Mouse (Mus musculus): ENCODE measurements at regions not wholly inside any gene's neighbourhood (a gene's known extent, or its start where the extent isn't known, plus 50 kb on each side); places are given as distances from the start of the nearest gene placed in this dataset.

DNA sequence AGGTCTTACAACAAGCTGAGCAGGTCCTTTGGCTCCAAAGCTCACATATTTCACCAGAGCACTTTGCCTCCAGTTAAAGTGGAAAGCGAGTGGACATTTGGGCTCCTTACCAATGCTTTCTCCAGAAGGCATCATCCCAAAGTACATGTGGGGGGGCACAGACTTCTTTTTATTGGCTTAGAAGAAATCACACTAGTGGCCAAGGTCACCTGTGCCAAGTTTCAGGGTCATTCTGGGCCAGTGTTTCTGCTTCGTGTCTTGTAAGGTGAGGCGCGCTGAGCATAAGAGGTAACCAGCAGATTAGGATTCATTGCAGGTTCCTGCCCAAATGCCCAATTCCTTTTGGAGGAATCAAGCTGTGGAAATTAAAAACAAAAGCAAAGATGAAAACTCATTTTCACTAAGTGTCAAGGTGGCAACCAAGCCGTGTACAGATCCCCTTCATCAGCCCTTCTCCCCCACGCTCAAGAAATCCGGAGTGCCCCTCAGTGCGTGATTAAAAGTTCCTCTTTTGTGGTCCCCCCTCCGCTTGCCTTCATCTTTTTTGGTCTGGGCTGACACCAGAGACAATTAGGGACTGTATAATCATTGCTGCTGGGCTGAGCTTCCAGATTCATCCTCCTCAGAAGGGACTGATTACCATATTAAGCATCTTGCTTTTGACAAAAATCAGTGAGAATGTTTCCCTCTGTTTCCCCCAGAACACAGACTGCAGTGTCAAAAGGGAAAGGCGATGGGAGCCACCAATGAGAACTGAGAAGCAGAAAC, 222.2 kb upstream of the Ntm start:
- Histone ChIP-seq H3K27ac (ENCODE audit: low read length) (no peak overlapping the region), H3K4me3 (ENCODE audit: low read depth, low read length) (no peak overlapping the region), H3K4me1 (ENCODE audit: control insufficient read depth, insufficient read depth, low read length) (no peaks in the 10 kb centered on the region), H3K27me3 (ENCODE audit: control insufficient read depth, insufficient read depth, low read length) (no peaks in the 10 kb centered on the region), H3K9me3 (ENCODE audit: control insufficient read depth, low read depth, low read length) (no peaks in the 10 kb centered on the region), H3K36me3 (ENCODE audit: control insufficient read depth, insufficient read depth, low read length) (no peaks in the 10 kb centered on the region), H3K4me2 (replicated peaks; ENCODE audit: low read depth, low read length) (no peak overlapping the region), H3K9ac (replicated peaks; ENCODE audit: low read depth, low read length) (no peak overlapping the region)
- ATAC-seq (ENCODE audit: insufficient number of reproducible peaks, insufficient read depth, low FRiP score, low read depth) = no peak
- WGBS = 86% methylated on average over 10 of the region's 10 CpGs

- WGBS = 77% methylated on average over 2 of the region's 2 CpGs
- Histone ChIP-seq H3K36me3 (ENCODE audit: control insufficient read depth, insufficient read depth, low read length) (no peaks in the 10 kb centered on the region), H3K9me3 (ENCODE audit: control insufficient read depth, low read depth, low read length) (no peaks in the 10 kb centered on the region), H3K4me2 (replicated peaks; ENCODE audit: low read depth, low read length) (no peak overlapping the region), H3K4me1 (ENCODE audit: control insufficient read depth, insufficient read depth, low read length) (no peaks in the 10 kb centered on the region), H3K9ac (replicated peaks; ENCODE audit: low read depth, low read length) (no peak overlapping the region), H3K4me3 (ENCODE audit: low read depth, low read length) (no peak overlapping the region), H3K27ac (ENCODE audit: low read length) (no peak overlapping the region), H3K27me3 (ENCODE audit: control insufficient read depth, insufficient read depth, low read length) (no peaks in the 10 kb centered on the region)
- no peak for ATAC-seq (ENCODE audit: insufficient number of reproducible peaks, insufficient read depth, low FRiP score, low read depth)
These were observed 223.3 kb upstream of the Ntm start for GRCm38 (mm10) chr9:30186261-30186660.

- H3K4me1 ChIP-seq (ENCODE audit: control insufficient read depth, insufficient read depth, low read length) = no peaks in the 10 kb centered on the region
- H3K4me3 ChIP-seq (ENCODE audit: low read depth, low read length) = no peak overlapping the region
- H3K9ac ChIP-seq (replicated peaks; ENCODE audit: low read depth, low read length) = no peak overlapping the region
- no peak overlapping the region for H3K27ac ChIP-seq (ENCODE audit: low read length)
- no peak overlapping the region for H3K4me2 ChIP-seq (replicated peaks; ENCODE audit: low read depth, low read length)
- WGBS = 93% methylated on average over 5 of the region's 5 CpGs
- no peaks in the 10 kb centered on the region for H3K36me3 ChIP-seq (ENCODE audit: control insufficient read depth, insufficient read depth, low read length)
- H3K9me3 ChIP-seq (ENCODE audit: control insufficient read depth, low read depth, low read length) = no peaks in the 10 kb centered on the region
- ATAC-seq (ENCODE audit: insufficient number of reproducible peaks, insufficient read depth, low FRiP score, low read depth) = no peak
- no peaks in the 10 kb centered on the region for H3K27me3 ChIP-seq (ENCODE audit: control insufficient read depth, insufficient read depth, low read length)
These were observed 227.1 kb upstream of the Ntm start for GRCm38 (mm10) chr9:30190078-30190477.

- Histone ChIP-seq H3K4me3 (ENCODE audit: low read depth, low read length) (no peak overlapping the region), H3K4me1 (ENCODE audit: control insufficient read depth, insufficient read depth, low read length) (no peaks in the 10 kb centered on the region), H3K27ac (ENCODE audit: low read length) (no peak overlapping the region), H3K4me2 (replicated peaks; ENCODE audit: low read depth, low read length) (no peak overlapping the region), H3K27me3 (ENCODE audit: control insufficient read depth, insufficient read depth, low read length) (no peaks in the 10 kb centered on the region), H3K36me3 (ENCODE audit: control insufficient read depth, insufficient read depth, low read length) (no peaks in the 10 kb centered on the region), H3K9ac (replicated peaks; ENCODE audit: low read depth, low read length) (no peak overlapping the region), H3K9me3 (ENCODE audit: control insufficient read depth, low read depth, low read length) (no peaks in the 10 kb centered on the region)
- ATAC-seq (ENCODE audit: insufficient number of reproducible peaks, insufficient read depth, low FRiP score, low read depth) = no peak
These were observed 228.2 kb upstream of the Ntm start for GRCm38 (mm10) chr9:30191119-30191518.

- no peaks in the 10 kb centered on the region for H3K9me3 ChIP-seq (ENCODE audit: control insufficient read depth, low read depth, low read length)
- no peak overlapping the region for H3K4me2 ChIP-seq (replicated peaks; ENCODE audit: low read depth, low read length)
- no peak overlapping the region for H3K4me3 ChIP-seq (ENCODE audit: low read depth, low read length)
- no peak overlapping the region for H3K9ac ChIP-seq (replicated peaks; ENCODE audit: low read depth, low read length)
- ATAC-seq (ENCODE audit: insufficient number of reproducible peaks, insufficient read depth, low FRiP score, low read depth) = no peak
- no peaks in the 10 kb centered on the region for H3K4me1 ChIP-seq (ENCODE audit: control insufficient read depth, insufficient read depth, low read length)
- no peaks in the 10 kb centered on the region for H3K36me3 ChIP-seq (ENCODE audit: control insufficient read depth, insufficient read depth, low read length)
- H3K27ac ChIP-seq (ENCODE audit: low read length) = no peak overlapping the region
- H3K27me3 ChIP-seq (ENCODE audit: control insufficient read depth, insufficient read depth, low read length) = no peaks in the 10 kb centered on the region
These were observed 229.0 kb upstream of the Ntm start for GRCm38 (mm10) chr9:30191902-30192301.

GRCm38 (mm10) chr9:30194866-30195265, 231.9 kb upstream of the Ntm start:
- H3K4me2 ChIP-seq (replicated peaks; ENCODE audit: low read depth, low read length) = no peak overlapping the region
- no peak for ATAC-seq (ENCODE audit: insufficient number of reproducible peaks, insufficient read depth, low FRiP score, low read depth)
- H3K27ac ChIP-seq (ENCODE audit: low read length) = no peak overlapping the region
- no peaks in the 10 kb centered on the region for H3K27me3 ChIP-seq (ENCODE audit: control insufficient read depth, insufficient read depth, low read length)
- no peak overlapping the region for H3K4me3 ChIP-seq (ENCODE audit: low read depth, low read length)
- H3K9ac ChIP-seq (replicated peaks; ENCODE audit: low read depth, low read length) = no peak overlapping the region
- H3K4me1 ChIP-seq (ENCODE audit: control insufficient read depth, insufficient read depth, low read length) = no peaks in the 10 kb centered on the region
- H3K36me3 ChIP-seq (ENCODE audit: control insufficient read depth, insufficient read depth, low read length) = no peaks in the 10 kb centered on the region
- WGBS = 91% methylated on average over 3 of the region's 3 CpGs
- H3K9me3 ChIP-seq (ENCODE audit: control insufficient read depth, low read depth, low read length) = no peaks in the 10 kb centered on the region

DNA sequence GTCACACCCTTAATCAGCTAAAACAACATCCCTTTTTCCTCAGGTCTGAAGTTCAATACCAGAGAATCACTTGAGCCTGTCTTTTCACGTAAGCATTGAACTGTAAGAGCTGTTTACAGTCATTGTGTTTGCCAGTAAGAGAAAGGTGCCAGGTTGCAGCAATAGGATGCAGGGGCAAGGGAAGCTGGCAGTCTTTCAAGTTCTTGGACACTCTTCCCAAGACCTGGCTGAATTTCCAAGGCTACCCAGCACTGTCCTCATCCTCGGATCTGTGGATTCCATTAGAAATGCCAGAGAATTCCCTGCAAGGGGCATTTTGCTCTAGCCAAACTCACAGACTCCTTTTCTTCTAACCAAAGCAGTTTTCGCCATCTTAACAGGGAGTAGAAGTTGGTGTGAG, 224.5 kb upstream of the Snx19 start:
- no peak overlapping the region for H3K4me3 ChIP-seq (ENCODE audit: low read depth, low read length)
- whole genome bisulfite sequencing = 89% methylated on average over 3 of the region's 3 CpGs

GRCm38 (mm10) chr9:30207631-30208030, 219.3 kb upstream of the Snx19 start:
- 81% methylated on average over 4 of the region's 4 CpGs for WGBS
- no peaks in the 10 kb centered on the region for H3K9me3 ChIP-seq (ENCODE audit: control insufficient read depth, low read depth, low read length)
- no peaks in the 10 kb centered on the region for H3K27me3 ChIP-seq (ENCODE audit: control insufficient read depth, insufficient read depth, low read length)
- no peak overlapping the region for H3K4me2 ChIP-seq (replicated peaks; ENCODE audit: low read depth, low read length)
- no peak overlapping the region for H3K27ac ChIP-seq (ENCODE audit: low read length)
- no peak overlapping the region for H3K9ac ChIP-seq (replicated peaks; ENCODE audit: low read depth, low read length)
- no peak overlapping the region for H3K4me3 ChIP-seq (ENCODE audit: low read depth, low read length)
- H3K36me3 ChIP-seq (ENCODE audit: control insufficient read depth, insufficient read depth, low read length) = no peaks in the 10 kb centered on the region
- H3K4me1 ChIP-seq (ENCODE audit: control insufficient read depth, insufficient read depth, low read length) = no peaks in the 10 kb centered on the region
- no peak for ATAC-seq (ENCODE audit: insufficient number of reproducible peaks, insufficient read depth, low FRiP score, low read depth)

More for the DNA sequence above, 224.5 kb upstream of the Snx19 start:
- H3K27me3 ChIP-seq (ENCODE audit: control insufficient read depth, insufficient read depth, low read length) = no peaks in the 10 kb centered on the region
- no peak overlapping the region for H3K27ac ChIP-seq (ENCODE audit: low read length)
- no peak overlapping the region for H3K4me2 ChIP-seq (replicated peaks; ENCODE audit: low read depth, low read length)
- H3K9me3 ChIP-seq (ENCODE audit: control insufficient read depth, low read depth, low read length) = no peaks in the 10 kb centered on the region
- no peaks in the 10 kb centered on the region for H3K36me3 ChIP-seq (ENCODE audit: control insufficient read depth, insufficient read depth, low read length)
- no peak overlapping the region for H3K9ac ChIP-seq (replicated peaks; ENCODE audit: low read depth, low read length)
- ATAC-seq (ENCODE audit: insufficient number of reproducible peaks, insufficient read depth, low FRiP score, low read depth) = no peak
- no peaks in the 10 kb centered on the region for H3K4me1 ChIP-seq (ENCODE audit: control insufficient read depth, insufficient read depth, low read length)

- Histone ChIP-seq H3K36me3 (ENCODE audit: control insufficient read depth, insufficient read depth, low read length) (no peaks in the 10 kb centered on the region), H3K9ac (replicated peaks; ENCODE audit: low read depth, low read length) (no peak overlapping the region), H3K4me1 (ENCODE audit: control insufficient read depth, insufficient read depth, low read length) (no peaks in the 10 kb centered on the region), H3K27ac (ENCODE audit: low read length) (no peak overlapping the region), H3K9me3 (ENCODE audit: control insufficient read depth, low read depth, low read length) (no peaks in the 10 kb centered on the region), H3K4me3 (ENCODE audit: low read depth, low read length) (no peak overlapping the region), H3K27me3 (ENCODE audit: control insufficient read depth, insufficient read depth, low read length) (no peaks in the 10 kb centered on the region), H3K4me2 (replicated peaks; ENCODE audit: low read depth, low read length) (no peak overlapping the region)
- 55% methylated on average over 1 of the region's 1 CpGs for WGBS
- ATAC-seq (ENCODE audit: insufficient number of reproducible peaks, insufficient read depth, low FRiP score, low read depth) = no peak
These were observed 217.1 kb upstream of the Snx19 start for GRCm38 (mm10) chr9:30209806-30210205.
